ENCODE assay signal across 19 mouse cellular contexts in the genomic region with DNA sequence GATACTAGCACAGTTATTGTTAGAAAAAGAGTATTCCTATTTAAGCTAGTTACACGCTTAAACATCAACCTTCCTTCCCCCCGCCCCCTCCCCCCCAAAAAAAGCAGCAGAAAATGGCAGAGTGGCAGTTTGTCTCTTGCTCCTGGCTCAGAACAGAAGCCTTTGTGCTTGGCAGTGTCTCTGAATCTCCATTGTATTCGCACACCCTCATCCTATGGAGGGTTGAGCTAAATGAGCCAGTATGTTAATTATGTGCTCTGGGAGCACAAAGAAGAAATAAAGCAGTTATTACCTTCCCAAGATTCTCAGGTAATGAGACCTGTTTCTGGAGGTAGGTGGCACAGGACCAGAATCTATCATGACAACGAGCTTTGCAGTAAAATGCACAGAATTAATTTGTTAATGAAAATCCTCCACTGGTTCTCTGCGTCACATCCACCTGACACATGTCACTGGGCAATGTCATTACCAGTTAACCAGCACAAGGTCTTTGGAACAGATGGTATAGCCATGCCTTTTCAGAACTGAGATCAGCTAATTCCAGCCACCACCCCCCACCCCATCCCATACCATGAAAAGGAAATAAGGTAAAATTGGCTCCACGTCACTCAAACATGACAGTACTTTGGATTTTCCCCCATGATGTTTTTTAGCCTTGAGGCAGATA.
DNase-seq lines count a peak whose midpoint lies in the region; ATAC-seq and TF ChIP-seq lines count a peak whose summit lies in the region.
"Had no signal": no experiment of that assay in that cellular context is flagged by ENCODE, and none has a peak within 500 bp of the region (broad histone marks: within the 10 kb centered on the region; RNA-seq: fewer than 3 reads in every experiment).

No protein-coding gene starts in this region.

- no peak overlapping the region for H3K4me2 ChIP-seq in midbrain, embryonic 13.5 days (replicated peaks)
- no peak overlapping the region for H3K4me2 ChIP-seq in midbrain, embryonic 11.5 days
- H3K4me2 ChIP-seq in forebrain, postnatal 0 days (ENCODE audit: low read depth): no peak overlapping the region
- no peak overlapping the region for H3K4me2 ChIP-seq in midbrain, embryonic 15.5 days
- H3K4me2 ChIP-seq: embryonic facial prominence, embryonic 15.5 days; liver, embryonic 12.5 days; lung, embryonic 14.5 days had no signal

- no peaks in the 10 kb centered on the region for H3K36me3 ChIP-seq in midbrain, embryonic 13.5 days
- H3K36me3 ChIP-seq in midbrain, embryonic 11.5 days (ENCODE audit: control insufficient read depth, insufficient read depth, low read length): no peaks in the 10 kb centered on the region
- H3K36me3 ChIP-seq in forebrain, postnatal 0 days (ENCODE audit: insufficient read depth): no peaks in the 10 kb centered on the region
- no peaks in the 10 kb centered on the region for H3K36me3 ChIP-seq in midbrain, embryonic 15.5 days (replicated peaks)
- H3K36me3 ChIP-seq: embryonic facial prominence, embryonic 15.5 days; liver, embryonic 12.5 days had no signal

- 60% methylated on average over 6 of the region's 6 CpGs for WGBS in midbrain, embryonic 13.5 days
- WGBS in midbrain, embryonic 11.5 days: 70% methylated on average over 6 of the region's 6 CpGs
- 43% methylated on average over 6 of the region's 6 CpGs for WGBS in forebrain, postnatal 0 days
- WGBS in midbrain, embryonic 15.5 days: 57% methylated on average over 6 of the region's 6 CpGs

- peak; percentile 74; the same call in 1 of the 2 replicates for ATAC-seq in midbrain, embryonic 13.5 days
- no peak for ATAC-seq in midbrain, embryonic 11.5 days (ENCODE audit: low FRiP score)
- peak; percentile 55 for ATAC-seq in forebrain, postnatal 0 days
- peak; percentile 85 for ATAC-seq in midbrain, embryonic 15.5 days (replicated peaks)
- ATAC-seq: inflammation-experienced regulatory T-cells, adult 6 months; liver, embryonic 12.5 days had no signal

- no peaks in the 10 kb centered on the region for H3K27me3 ChIP-seq in midbrain, embryonic 13.5 days
- no peaks in the 10 kb centered on the region for H3K27me3 ChIP-seq in midbrain, embryonic 11.5 days (ENCODE audit: control insufficient read depth, insufficient read depth, low read length)
- no peaks in the 10 kb centered on the region for H3K27me3 ChIP-seq in forebrain, postnatal 0 days (ENCODE audit: insufficient read depth, low read length)
- no peaks in the 10 kb centered on the region for H3K27me3 ChIP-seq in midbrain, embryonic 15.5 days (replicated peaks)
- H3K27me3 ChIP-seq: embryonic facial prominence, embryonic 15.5 days; liver, embryonic 12.5 days had no signal

- H3K9ac ChIP-seq in midbrain, embryonic 13.5 days (replicated peaks): no peak overlapping the region
- no peak overlapping the region for H3K9ac ChIP-seq in midbrain, embryonic 11.5 days (ENCODE audit: low read length)
- H3K9ac ChIP-seq in forebrain, postnatal 0 days: no peak overlapping the region
- no peak overlapping the region for H3K9ac ChIP-seq in midbrain, embryonic 15.5 days
- H3K9ac ChIP-seq: embryonic facial prominence, embryonic 15.5 days; liver, embryonic 12.5 days; lung, embryonic 14.5 days had no signal

- no peaks in the 10 kb centered on the region for H3K9me3 ChIP-seq in midbrain, embryonic 13.5 days
- H3K9me3 ChIP-seq in midbrain, embryonic 11.5 days (ENCODE audit: control insufficient read depth, low read length): no peaks in the 10 kb centered on the region
- H3K9me3 ChIP-seq in forebrain, postnatal 0 days (ENCODE audit: low read length): no peaks in the 10 kb centered on the region
- H3K9me3 ChIP-seq in midbrain, embryonic 15.5 days: no peaks in the 10 kb centered on the region
- H3K9me3 ChIP-seq: embryonic facial prominence, embryonic 15.5 days; liver, embryonic 12.5 days had no signal

- no peak for DNase-seq in midbrain, embryonic 11.5 days (ENCODE audit: low spot score, missing footprints)
- DNase-seq in forebrain, postnatal 0 days: peak; percentile 50
- DNase-seq in retina, postnatal 1 day: peak; percentile 81
- no peak for DNase-seq in cerebellum, postnatal 36 days
- no peak for DNase-seq in kidney, postnatal 4 days
- DNase-seq in gastrocnemius, adult 8-10 months (ENCODE audit: low spot score in 2 of 2): no peak
- DNase-seq: adrenal gland, postnatal 25 days; cerebellum, adult 9-10 months; gastrocnemius, postnatal 10 days; kidney, adult 8-10 months; layer of hippocampus, postnatal 36 days; lung, embryonic 14.5 days; right cerebral cortex, postnatal 25 days had no signal

- TF ChIP-seq CTCF in forebrain, postnatal 0 days (IDR thresholded peaks at IDR 0.05; ENCODE audit: low read depth): no peak

- peaks cover 6% of the 10 kb centered on the region; the same call in 1 of the 2 replicates for H3K4me1 ChIP-seq in midbrain, embryonic 13.5 days (replicated peaks)
- H3K4me1 ChIP-seq in midbrain, embryonic 11.5 days (ENCODE audit: control insufficient read depth, insufficient read depth, low read length): no peaks in the 10 kb centered on the region
- 0 out of 2 replicates have a peak, but pooled peaks cover 7% of the 10 kb centered on the region for H3K4me1 ChIP-seq in forebrain, postnatal 0 days (ENCODE audit: insufficient read depth)
- peaks cover 5% of the 10 kb centered on the region; the same call in 1 of the 2 replicates for H3K4me1 ChIP-seq in midbrain, embryonic 15.5 days
- H3K4me1 ChIP-seq: embryonic facial prominence, embryonic 15.5 days; liver, embryonic 12.5 days had no signal

- no peak overlapping the region for H3K4me3 ChIP-seq in midbrain, embryonic 13.5 days (replicated peaks)
- no peak overlapping the region for H3K4me3 ChIP-seq in midbrain, embryonic 11.5 days (ENCODE audit: low read depth, low read length)
- H3K4me3 ChIP-seq in forebrain, postnatal 0 days (ENCODE audit: low read depth, low read length): no peak overlapping the region
- no peak overlapping the region for H3K4me3 ChIP-seq in midbrain, embryonic 15.5 days
- H3K4me3 ChIP-seq: embryonic facial prominence, embryonic 15.5 days; liver, embryonic 12.5 days had no signal

- H3K27ac ChIP-seq in midbrain, embryonic 13.5 days: peak overlapping the region; percentile 74
- no peak overlapping the region for H3K27ac ChIP-seq in midbrain, embryonic 11.5 days (ENCODE audit: low read depth, low read length)
- H3K27ac ChIP-seq in forebrain, postnatal 0 days (ENCODE audit: low read depth, low read length): peak overlapping the region; percentile 48
- H3K27ac ChIP-seq in midbrain, embryonic 15.5 days: peak overlapping the region; percentile 49; the same call in 1 of the 2 replicates
- H3K27ac ChIP-seq: embryonic facial prominence, embryonic 15.5 days; liver, embryonic 12.5 days; macrophage had no signal

Comparison
In these comparisons a context has a peak if more than half of its experiments do, and no peak if none do; other contexts are left out.
1. DNase-seq: peak in forebrain, postnatal 0 days (single experiment) and retina, postnatal 1 day (single experiment); none in midbrain, embryonic 11.5 days (single experiment), cerebellum, postnatal 36 days (0 of 2), kidney, postnatal 4 days (0 of 2) and gastrocnemius, adult 8-10 months (0 of 2).